Mouse (Mus musculus): Measurements from ENCODE around the gene Tor1aip2.

Tor1aip2 gene

DNA sequence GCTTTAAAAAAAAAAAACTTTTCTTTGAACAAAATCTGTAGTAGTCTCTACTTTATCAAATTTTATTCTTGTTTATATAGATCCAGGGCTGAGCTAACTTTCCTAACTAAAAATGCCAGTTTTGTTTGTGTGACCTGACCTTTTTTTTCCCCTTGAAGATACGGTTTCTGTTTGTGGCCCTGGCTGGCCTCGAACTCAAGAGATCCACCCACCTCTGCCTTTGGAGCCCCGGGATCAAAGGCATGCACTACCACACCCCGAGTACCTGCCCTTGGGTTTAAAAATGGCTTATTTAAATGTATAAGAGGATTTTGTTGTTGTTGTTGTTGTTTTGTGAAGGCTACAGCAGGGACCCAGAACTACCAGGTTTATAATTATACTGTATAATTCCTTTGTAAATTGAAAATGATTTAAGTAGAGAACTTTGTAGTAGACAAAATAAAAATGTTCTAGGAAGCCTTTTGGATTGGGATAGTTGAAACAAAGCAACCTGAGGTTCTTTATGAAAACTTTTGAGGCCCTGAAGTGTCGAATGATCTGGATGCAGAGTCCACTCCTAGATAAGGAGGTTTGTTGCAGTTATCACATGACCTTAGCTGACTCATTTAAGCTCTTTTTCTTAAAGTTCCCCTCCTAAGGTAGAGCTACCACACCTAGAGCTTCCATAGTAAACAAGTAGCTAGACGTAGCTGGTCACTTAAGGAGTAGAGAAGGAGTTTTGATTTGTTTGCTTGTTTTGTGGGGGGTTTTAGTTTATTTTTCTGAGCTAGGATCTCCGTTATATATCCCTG, 6.4 kb downstream of the Tor1aip2 start:
- DNase-seq (ENCODE audit: low spot score in 2 of 2) = no peak

DNA sequence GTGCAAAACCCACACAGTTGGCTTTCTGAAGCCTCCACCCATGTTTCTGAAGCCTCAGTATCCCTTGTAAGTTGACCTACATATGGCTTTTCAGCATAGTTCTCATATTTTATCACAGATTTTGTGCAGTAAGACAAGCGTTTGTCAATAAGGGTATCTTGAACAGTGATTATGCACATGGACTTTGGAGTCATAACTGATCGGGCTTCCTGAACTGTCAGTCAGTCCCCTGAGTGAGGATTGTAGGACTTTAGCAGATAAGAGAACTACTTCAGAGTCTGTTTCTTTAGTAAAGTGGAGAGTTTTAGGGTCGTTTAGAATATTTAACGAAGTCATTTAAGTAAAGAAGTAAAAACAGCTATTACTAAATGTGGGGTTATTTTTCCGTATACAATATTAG, 7.3 kb downstream of the Tor1aip2 start:
- DNase-seq (ENCODE audit: low spot score in 2 of 2) = no peak

DNA sequence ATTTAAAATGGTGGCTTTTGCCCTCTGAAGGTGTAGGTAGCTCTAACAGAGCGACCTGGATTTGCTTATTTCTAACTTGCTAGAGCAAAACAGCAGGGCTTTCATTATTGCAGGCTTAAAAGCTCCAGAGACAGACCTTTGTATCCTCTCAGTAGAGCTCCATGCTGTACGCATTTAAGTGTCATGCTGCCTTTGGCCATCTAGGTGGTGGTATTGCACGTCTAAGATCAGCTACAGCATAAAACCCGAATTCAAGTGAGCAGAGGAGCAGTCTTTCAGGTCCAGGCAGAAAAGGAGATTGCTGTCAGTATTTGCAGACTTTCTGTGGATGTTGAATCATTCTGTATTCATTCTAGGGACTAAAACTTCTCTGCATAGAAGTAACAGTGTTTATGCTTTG, 7.8 kb downstream of the Tor1aip2 start:
- DNase-seq (ENCODE audit: low spot score in 2 of 2) = no peak

DNA sequence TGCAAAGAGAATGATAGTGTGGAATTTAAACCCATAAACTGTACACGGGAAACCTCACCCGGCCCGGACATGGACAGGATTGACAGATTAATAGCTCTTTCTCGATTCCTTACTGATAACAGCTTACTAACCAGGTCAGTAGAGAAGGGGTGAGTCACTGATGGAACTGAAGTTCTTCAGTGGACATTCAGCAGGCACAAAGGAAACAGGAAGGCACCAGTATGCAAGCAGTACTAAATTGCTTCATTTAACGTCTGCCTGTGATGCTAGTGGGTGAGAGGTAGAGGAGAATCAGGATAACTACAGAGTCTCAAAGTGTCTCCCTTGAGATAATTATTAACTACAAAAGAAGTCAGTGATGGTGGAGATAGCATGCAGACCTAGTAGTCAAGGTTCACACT, 9.0 kb downstream of the Tor1aip2 start:
- no peak for DNase-seq (ENCODE audit: low spot score in 2 of 2)

DNA sequence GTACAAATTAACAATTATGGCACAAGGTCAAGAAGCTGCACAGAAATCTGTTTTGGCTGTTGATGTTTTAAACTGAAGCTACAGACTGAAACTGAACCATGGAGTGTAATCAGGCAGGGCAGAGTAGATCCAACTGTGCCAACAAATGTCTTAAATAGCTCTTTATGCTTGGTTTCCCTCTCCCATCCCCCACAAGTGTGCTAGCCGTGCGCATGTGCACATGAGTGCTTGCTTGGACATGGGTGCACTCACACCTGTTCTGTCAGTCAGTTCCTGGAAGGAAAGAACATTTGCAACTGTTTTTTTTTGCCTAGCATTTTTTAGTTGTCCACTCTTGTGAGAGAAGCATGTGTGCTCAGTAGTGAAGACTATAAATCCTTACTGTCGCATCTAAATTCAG, 11.5 kb downstream of the Tor1aip2 start:
- DNase-seq (ENCODE audit: low spot score in 2 of 2) = no peak

DNA sequence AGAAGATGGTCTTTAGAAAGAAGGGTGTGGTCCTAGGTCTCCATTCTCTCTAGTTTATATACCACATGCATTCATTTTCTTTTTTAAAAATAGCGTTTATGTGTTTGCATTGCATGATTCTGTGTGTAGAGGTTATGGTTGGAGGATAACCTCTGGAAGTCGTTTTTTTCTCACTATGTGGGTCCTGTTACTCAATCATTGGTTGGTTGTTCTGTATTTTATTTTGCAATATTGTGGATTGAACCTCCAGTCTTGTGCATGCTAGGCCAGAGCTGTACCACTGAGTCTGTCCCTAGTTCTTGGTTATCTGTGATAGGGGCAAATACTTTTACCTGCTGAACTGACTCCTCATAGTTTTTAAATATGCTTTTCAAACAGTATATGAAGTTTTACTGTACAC, 23.0 kb downstream of the Tor1aip2 start:
- no peak for DNase-seq (ENCODE audit: low spot score in 2 of 2)

DNA sequence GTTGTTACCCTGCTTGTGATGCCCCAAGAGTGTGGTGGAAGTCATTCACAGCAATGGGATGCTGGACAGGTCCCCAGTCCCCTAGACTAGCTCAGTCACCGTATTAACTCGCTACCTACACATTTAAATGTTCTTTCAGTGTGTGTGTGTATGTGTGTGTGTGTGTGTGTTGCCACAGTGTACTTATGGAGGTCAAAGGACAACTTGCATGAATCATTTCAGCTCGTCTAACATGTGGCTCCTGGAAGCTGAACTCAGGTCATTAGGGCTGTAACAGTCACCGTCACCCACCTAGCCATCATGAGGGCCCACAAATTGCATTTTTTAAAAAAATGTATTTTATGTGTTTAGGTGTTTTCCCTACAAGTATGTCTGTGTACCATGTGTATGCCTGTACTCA, 27.0 kb downstream of the Tor1aip2 start:
- no peak for DNase-seq (ENCODE audit: low spot score in 2 of 2)

DNA sequence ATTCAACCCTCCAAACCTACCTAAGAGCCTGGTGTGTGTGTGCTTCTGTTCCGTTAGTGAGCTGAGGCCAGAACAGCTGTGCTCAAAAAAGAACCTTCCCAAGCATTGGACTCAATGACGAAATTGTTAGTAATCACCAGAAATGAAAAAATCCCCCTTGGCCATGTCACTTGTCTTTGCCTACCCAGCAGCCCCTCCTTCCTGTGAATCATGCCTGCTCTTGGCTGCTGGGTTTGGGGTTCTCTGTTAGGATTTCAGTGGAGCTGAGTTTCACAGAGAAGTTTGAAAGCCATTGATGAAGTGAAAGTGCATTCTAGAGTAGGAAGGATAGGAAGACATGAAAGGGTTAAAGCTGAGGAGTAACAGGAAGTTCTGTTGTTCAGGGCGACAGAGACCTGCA, 30.9 kb downstream of the Tor1aip2 start:
- no peak for DNase-seq (ENCODE audit: low spot score in 2 of 2)

DNA sequence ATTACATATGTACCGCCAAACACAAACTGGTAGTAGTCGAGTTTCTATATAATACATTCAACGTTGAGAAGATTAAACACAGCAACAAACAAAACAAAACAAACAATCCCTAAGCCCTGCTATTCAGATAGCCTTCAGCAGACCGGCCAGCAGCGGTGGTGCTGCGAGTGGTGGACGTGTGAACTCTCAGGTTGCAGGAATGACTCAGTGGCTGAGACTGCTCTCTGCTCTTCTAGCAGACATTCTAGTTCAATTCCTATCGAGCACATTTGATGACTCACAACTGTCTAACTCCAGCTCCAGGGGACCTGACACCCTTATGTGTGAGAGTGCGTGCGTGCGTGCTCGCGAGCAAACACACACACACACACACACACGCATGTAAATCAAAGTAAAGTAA, 34.9 kb downstream of the Tor1aip2 start:
- no peak for DNase-seq (ENCODE audit: low spot score in 2 of 2)

DNA sequence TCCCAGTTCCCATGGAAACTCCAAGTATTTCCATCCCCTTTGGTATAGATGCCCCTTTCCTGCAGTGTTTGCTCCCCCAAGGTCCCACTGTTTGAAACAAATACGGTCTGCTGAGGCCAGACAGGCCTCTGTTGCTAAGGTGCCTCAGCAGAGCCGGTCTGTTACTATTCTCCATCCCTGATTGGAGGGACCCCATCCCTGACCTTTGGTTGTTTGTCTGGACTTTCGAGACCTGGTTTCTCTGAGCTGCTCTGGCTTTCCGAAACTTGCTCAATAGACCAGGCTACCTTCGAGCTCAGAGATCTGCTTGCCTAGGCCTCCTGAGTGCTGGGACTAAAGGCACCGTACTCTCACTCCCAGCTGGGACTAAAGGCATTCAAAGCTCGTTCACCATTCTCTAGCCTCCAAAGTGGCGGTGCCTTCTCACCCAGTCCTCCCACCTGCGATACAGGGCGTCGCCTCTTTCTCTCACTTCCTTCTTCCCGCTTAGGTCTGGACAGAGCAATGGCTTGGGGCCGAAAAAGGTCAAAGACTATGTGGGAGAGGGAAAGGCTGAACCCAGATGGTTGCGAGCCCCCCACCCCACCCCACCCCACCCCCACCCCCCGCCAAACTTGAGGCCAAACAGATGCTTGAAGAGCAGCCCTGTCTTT, 38.1 kb downstream of the Tor1aip2 start:
- DNase-seq (ENCODE audit: low spot score in 2 of 2) = no peak

DNA sequence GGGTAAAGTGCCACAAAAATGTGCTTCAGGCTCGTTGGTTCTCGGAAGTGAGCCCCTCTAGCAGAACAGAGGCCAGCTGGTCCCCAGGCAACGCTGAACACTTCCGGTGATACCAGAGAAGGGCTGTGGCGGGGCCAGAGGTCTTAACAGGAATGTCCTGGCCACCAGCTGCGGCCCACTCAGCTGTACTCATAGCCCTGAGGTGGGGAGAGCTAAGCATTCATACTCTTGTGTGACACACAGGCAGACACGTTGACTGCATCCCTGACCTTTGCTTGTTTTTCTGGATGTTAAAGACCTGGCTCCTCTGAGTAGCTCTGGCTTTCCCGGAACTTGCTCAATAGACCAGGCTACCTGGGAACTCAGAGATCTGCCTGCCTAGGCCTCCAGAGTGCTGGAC, 39.4 kb downstream of the Tor1aip2 start:
- DNase-seq (ENCODE audit: low spot score in 2 of 2) = no peak

DNA sequence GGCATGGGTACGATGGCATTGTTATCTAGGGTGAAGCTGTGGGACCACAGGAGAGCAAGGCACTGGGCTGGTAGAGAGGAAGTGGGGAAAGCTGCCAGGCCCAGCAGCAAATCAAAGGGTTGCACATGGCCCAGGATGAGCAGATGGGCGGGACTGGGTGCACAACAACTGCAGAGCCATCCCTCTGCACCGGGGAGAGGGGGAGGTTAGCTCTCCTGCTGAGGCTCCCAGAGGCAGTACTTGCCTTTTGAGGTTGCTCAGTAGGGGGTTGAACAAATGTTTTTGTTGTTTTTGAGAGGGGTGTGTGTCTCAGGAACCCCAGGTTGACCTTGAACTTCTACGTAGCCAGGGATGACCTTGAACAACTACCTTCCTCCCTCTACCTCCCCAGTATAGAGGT, 41.3 kb downstream of the Tor1aip2 start:
- DNase-seq (ENCODE audit: low spot score in 2 of 2) = no peak

DNA sequence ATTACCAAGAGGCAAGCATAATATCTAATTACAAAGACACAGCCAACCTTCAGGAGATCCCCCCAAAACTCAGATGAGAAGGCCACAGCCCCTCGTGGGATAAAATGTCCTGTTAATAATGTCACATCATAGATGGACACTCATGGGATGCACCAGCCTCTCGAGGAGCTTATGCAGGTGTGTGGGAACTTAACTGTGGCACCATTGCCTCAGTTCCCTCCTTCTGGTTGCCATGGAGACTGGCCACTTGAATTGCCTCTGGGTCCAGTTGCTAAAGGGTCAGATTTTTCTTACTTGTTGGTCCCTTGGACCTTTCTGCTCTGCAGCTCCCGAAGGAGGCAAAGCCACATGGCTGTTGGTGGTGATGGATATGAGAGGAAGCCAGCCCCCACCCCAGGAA, 42.5 kb downstream of the Tor1aip2 start:
- no peak for DNase-seq (ENCODE audit: low spot score in 2 of 2)

DNA sequence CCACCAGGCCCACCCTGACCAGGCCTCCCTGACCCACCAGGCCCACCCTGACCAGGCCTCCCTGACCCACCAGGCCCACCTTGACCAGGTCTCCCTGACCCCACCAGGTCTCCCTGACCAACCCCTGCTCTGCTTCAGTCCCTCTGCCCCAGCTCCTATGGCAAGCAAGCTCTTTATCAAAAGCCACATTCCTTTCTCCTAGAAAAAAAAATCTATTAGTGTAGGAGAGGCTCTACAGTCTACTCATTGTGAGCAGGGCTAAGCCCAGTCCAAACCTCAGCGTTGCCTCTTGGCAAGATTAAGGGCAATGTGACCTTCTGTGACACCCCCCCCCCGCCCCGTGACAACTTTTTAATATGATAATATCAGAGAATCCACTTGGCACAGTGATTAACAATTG, 49.4 kb downstream of the Tor1aip2 start:
- no peak for DNase-seq (ENCODE audit: low spot score in 2 of 2)

DNA sequence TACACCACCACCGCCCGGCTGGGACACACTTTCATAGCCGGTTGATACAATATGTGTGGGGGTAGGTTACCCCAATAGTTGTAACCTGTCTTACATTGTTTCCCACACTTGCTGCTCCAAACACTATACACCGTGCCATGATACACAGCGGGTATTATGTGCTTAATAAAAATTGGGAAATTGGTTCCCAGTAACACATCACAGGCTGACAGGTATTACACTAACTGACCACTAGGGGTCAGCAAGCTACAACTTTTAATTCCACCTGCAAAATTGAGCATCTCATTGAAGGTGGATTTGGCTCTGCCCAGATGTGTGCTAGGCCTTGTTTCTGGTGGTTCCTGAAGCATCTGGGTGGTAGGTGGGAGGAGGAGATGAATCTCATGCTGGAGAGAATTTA, 50.6 kb downstream of the Tor1aip2 start:
- peak; percentile 8 to 26 for DNase-seq (ENCODE audit: low spot score in 2 of 2)

DNA sequence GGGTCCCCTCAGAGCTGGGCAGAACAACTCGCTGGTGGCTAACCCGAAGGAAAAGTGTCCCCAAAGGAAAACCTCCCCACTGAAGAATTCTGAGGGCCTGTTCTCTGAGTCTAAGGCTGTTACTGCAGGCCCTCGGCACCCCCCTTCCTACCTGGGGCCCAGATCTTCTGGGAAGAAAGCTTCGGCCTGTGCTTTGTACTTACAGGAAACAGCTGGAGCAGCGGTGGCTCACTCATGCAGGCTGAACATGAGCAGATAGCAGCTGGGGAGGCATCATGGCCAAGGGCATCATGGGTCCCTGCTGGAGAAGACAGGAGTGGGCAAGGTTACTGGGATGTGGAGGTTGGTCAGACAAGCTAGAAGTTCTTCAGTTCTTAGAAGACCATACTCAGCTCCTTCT, 52.4 kb downstream of the Tor1aip2 start:
- DNase-seq (ENCODE audit: low spot score in 2 of 2) = no peak

DNA sequence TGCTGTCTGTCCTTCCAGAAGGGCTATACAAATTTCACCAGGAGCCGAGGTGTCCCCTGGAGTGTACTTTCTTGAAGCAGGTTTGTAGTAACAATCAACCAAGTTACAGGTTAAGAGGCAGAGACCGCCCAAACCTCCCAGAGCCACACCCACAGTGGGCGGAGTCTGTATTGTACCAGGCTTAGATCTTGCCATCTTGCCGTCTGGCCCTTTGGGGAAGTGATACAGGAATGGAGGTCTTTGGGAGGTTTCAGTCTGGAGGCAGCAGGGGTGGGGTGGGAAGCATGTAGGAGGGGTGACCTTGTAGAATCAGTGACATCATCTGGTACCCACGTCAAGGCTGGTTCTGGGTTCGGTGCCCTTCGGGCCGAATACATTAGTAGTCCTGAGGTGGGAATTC, 54.4 kb downstream of the Tor1aip2 start:
- DNase-seq (ENCODE audit: low spot score in 2 of 2) = no peak

DNA sequence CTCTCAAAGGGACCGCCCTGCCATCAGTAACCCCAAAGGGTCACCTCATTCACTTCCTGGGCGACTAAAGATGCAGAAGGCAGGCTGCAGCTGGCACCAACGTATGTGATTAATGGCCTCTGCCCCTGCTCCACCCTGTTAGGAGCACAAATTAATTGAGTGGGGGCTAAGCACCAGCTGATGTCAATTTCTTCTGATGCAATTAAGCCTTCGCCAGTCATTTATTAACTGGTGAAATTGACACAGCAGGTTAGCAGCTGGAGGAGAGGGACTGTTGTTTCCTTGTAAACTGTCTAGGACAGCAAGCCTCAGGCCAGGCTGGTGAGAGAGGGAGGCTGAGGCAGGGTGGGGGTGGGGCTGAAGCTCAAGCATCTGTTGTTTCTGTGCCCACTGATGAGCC, 54.8 kb downstream of the Tor1aip2 start:
- no peak for DNase-seq (ENCODE audit: low spot score in 2 of 2)

DNA sequence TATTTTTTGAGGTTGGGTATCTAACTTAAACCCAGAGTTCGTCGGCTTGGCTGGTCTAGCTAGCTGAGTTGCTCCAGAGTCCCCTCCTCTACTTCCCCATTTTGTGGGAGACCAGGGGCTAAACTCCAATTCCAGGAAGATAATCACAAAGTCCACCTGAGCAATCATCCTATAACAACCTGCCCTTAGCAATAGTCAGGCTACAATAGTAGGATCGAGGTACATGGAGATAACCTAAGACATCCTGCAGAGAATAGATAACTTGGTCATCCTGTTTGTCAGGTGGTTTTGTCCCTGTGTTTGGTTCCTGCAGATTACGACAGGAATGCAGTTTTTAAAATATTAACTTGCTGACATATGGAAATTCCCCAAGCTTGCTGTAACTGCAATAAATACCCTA, 56.6 kb downstream of the Tor1aip2 start:
- DNase-seq (ENCODE audit: low spot score in 2 of 2) = no peak

DNA sequence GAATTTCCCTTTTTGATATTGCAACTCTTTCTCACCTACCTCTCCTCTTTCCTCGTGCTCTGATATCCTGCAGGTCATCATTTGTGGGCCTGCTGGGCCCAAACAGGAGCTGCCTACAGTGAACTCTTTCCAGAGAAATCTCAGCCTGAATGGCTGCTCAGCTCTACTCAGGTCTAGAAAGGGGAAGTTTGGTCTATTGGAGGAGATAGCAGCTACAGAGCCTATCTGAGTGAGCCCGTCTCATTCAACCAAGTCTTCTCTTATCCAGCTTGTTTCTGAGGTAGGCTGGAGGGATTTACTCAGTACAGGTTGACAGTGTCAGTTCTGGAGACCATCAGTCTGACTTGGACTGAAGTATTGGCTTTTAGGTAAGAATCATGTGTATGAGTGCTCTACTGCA, 68.6 kb downstream of the Tor1aip2 start:
- DNase-seq (ENCODE audit: low spot score in 2 of 2) = no peak

DNA sequence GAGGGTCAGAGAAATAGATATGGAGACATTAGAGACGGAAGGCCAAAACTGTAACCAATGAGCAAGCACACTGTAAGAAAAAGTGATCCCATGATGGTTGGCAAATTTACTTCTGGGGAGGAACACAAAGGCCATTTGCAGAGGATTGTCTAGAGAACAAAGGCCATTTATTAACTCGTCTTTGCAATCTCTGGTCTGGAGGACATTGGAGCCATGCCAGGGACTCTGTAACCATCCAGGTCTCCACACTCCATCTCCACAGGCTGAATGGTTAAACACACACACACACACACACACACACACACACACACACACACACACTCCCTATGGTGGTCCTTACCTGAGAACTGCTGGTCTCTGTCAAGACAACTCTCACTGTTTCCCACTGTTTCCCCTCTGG, 70.2 kb downstream of the Tor1aip2 start:
- no peak for DNase-seq (ENCODE audit: low spot score in 2 of 2)

DNA sequence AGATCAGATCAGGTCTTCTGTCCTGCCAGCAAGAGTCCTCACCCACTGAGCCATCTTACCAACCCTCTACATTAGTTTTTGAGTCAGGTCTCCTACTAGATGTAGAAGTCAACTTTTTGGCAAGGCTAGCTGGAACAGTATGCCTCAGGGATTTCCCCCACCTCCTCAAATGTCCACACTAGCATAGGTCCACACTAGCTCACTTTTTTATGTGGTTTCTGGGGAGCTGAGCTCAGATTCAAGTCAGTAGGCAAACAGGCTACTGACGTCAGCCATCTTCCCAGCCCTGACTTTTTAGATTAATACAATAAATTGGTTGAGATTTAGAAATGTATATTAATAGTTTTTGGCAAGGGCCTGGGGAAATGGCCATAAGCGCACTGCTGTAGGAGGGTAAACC, 72.2 kb downstream of the Tor1aip2 start:
- no peak for DNase-seq (ENCODE audit: low spot score in 2 of 2)

DNA sequence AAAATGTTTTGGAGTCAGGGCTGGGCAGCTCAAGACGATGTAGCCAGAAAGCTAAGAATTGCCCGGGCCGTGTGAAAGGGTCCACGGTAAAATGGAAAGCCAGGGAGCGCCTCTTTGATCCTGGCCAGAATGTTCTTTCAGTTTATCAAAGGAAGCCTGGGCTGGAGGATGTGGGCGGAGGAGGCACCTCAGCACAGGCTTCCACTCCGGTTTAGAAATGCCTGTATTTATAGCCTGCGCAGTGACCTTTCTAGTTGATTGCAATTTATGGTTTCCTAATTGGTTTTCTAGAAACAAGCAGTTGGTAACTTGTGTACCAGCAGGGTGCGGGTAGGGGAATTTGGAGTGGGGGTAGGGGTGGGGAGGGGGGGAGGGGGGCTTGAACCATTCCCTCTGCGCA, 73.2 kb downstream of the Tor1aip2 start:
- DNase-seq (ENCODE audit: low spot score in 2 of 2) = no peak

DNA sequence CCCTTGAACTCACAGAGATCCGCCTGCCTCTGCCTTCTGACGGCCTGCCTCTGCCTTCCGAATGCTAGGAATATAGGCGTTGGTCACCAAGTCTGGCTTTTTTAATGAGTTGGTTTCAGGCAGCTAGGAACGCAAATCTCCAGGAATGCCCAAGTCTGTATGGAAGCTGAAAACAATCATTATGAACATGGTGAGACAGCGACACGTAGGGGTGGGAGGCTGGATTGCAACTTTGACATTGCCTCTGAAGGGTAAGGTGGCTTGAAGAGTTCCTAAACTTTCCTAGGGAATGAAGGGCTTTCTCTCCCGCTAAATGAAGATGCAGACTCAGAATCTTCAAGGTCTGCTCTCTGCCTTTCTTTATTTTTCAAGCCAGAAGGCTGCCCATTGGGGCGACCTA, 75.9 kb downstream of the Tor1aip2 start:
- DNase-seq (ENCODE audit: low spot score in 2 of 2) = no peak
